Mouse (Mus musculus) CH12.LX (cell line): ENCODE results near the gene Pcca.

Experiments
- CHD1 ChIP-seq: IDR thresholded peaks from 2 replicates; pipeline ENCODE4 v1.6.1; 2012; ENCODE audit warnings: low read depth, low read length, improper control_type of control experiment, inconsistent platforms
- CTCF ChIP-seq, 2 experiments: IDR thresholded peaks in 1 of 2; conservative IDR thresholded peaks in 1 of 2; 2 replicates each; pipeline ENCODE4 v1.5.1; 2011 to 2012; ENCODE audit warnings: low read depth in 2 of 2, low read length in 2 of 2, improper control_type of control experiment in 1 of 2, inconsistent platforms in 1 of 2, mild to moderate bottlenecking in 1 of 2, moderate library complexity in 1 of 2
- EP300 ChIP-seq: IDR thresholded peaks from 2 replicates; pipeline ENCODE4 v1.6.1; 2011; ENCODE audit warnings: low read length, improper control_type of control experiment
- ETS1 ChIP-seq: conservative IDR thresholded peaks from 2 replicates; pipeline ENCODE4 v1.6.1; 2012; ENCODE audit warnings: low read depth, mild to moderate bottlenecking, inconsistent platforms, low read length, improper control_type of control experiment, moderate library complexity
- GABPA ChIP-seq: IDR thresholded peaks from 2 replicates; pipeline ENCODE4 v1.6.1; 2012; ENCODE audit warnings: low read depth, low read length, improper control_type of control experiment, inconsistent platforms; ENCODE audit not compliant: insufficient replicate concordance
- MAFK ChIP-seq: IDR thresholded peaks from 2 replicates; pipeline ENCODE4 v1.6.1; 2011; ENCODE audit warnings: low read length, improper control_type of control experiment; ENCODE audit not compliant: insufficient replicate concordance
- NRF1 ChIP-seq: IDR thresholded peaks from 2 replicates; pipeline ENCODE4 v1.6.1; 2014; ENCODE audit warnings: low read depth, mild to moderate bottlenecking, inconsistent platforms, low read length, improper control_type of control experiment, moderate library complexity
- POLR2A ChIP-seq: IDR thresholded peaks from 2 replicates; pipeline ENCODE4 v1.6.1; 2011; ENCODE audit warnings: low read depth, mild to moderate bottlenecking, improper control_type of control experiment, low read length
- POLR2AphosphoS2 ChIP-seq: IDR thresholded peaks from 2 replicates; pipeline ENCODE4 v1.6.1; 2011; ENCODE audit warnings: low read depth, low read length, improper control_type of control experiment
- RAD21 ChIP-seq: IDR thresholded peaks from 2 replicates; pipeline ENCODE4 v1.6.1; 2011; ENCODE audit warnings: low read depth, mild to moderate bottlenecking, low read length, improper control_type of control experiment, moderate library complexity
- TCF12 ChIP-seq: IDR thresholded peaks from 2 replicates; pipeline ENCODE4 v1.6.1; 2014; ENCODE audit warnings: low read depth, mild to moderate bottlenecking, inconsistent platforms, low read length, improper control_type of control experiment
- USF1 ChIP-seq: IDR thresholded peaks from 2 replicates; pipeline ENCODE4 v1.6.1; 2014; ENCODE audit warnings: low read depth, mild to moderate bottlenecking, inconsistent platforms, low read length, improper control_type of control experiment
- ZKSCAN1 ChIP-seq: IDR thresholded peaks from 2 replicates; pipeline ENCODE4 v1.6.1; 2012; ENCODE audit warnings: low read depth, inconsistent platforms, low read length, improper control_type of control experiment, borderline replicate concordance
- ZNF384 ChIP-seq: IDR thresholded peaks from 2 replicates; pipeline ENCODE4 v1.6.1; 2012; ENCODE audit warnings: low read depth, low read length, improper control_type of control experiment, inconsistent platforms

DNA sequence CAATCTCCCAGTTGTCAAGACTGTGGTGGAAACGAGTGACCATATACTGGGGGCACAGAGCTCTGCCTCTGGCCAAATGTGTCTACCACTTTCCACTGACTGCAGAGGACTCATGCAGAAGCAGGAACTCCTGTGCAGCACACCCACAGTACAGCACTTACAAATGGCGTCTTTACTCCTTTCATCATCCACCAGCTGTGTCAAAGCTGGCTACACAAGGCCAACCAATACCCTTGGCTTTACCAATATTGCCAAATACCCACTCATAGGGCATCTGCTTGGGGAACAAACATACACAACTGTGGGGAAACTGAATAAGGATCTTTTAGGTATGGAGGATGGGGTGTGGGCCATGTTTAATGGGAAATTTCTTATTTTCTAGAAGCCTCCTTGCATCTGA is 367.6 kb downstream of the Pcca start:
- TF ChIP-seq TCF12 (no peak), CTCF (conservative IDR thresholded peaks at IDR 0.05 in 1 of 2, IDR thresholded peaks at IDR 0.05 in 1 of 2; ENCODE audit: low read depth in 2 of 2, low read length in 2 of 2) (no peak), ZKSCAN1 (no peak), CHD1 (no peak), RAD21 (no peak), MAFK (no peak), ETS1 (no peak), USF1 (no peak), ZNF384 (no peak), POLR2A (no peak), POLR2AphosphoS2 (no peak), GABPA (no peak), EP300 (no peak), NRF1 (no peak)
